Mouse (Mus musculus) left cerebral cortex, postnatal 10 days (tissue): ENCODE measurements around the gene Foxn2. TPM values are rescaled to one million over a fixed set of nuclear protein-coding genes. Genes with fewer than 3 reads are reported as not detected.
"Not testable (repeated sequence)": the region's sequence is repeated elsewhere in the genome, so short reads cannot be mapped to it uniquely, and the experiment has no call there.

Experiments
- DNase-seq, 2 experiments: peaks; one replicate each; pipeline ENCODE4 v3.0.0; 2021 to 2022; ENCODE audit warnings: low spot score in 2 of 2, mixed read lengths in 1 of 2; ENCODE audit errors: extremely low spot score in 1 of 2
- intact Hi-C: fragments of 180-260 bp; cut with DNase I; formaldehyde crosslinking; loops from one replicate; pipeline ENCODE4 v1.15.1; 2025
- total RNA-seq, 2 experiments: library from RNA; stranded (reverse); gene quantifications; 2 replicates each; pipeline ENCODE4 v1.2.3; 2021

Foxn2 gene
- 10 to 100 TPM in 1 of 2 experiments, 1 to 10 TPM in 1; 9.0 to 11.0 TPM for total RNA-seq

GRCm38 (mm10) chr17:88440285-88441000 is at the start of gene Foxn2:
Foxn2 (plus strand) TSS chr17:88440711.
- intact Hi-C loops = loop anchor here (2.0 to 5.0 kb wide), 3 partner anchors 52 to 184 kb away; no protein-coding TSS in a partner anchor
- peak; percentile 78 to 97 for DNase-seq

DNA sequence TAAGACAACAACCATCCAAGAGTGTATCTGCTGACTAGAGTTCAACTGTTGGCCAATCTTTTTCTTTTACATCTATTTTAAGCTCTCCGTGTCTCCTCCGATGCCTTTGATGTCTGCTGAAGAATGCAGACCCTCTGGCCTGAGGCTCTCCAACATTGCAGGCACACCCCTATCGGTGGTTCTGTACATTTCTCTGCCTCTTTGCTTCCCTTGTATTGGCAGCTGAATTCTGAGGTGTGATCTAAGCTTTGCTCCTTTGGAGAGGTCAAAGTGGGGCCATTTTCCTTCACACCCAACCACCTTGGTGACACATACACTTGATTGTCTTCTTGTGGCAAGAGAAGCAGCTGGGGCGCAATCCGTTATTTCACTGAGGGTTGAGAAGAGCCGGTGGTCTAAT is 43.0 kb upstream of the Foxn2 start:
- intact Hi-C loops = no loop called here
- DNase-seq = no peak

DNA sequence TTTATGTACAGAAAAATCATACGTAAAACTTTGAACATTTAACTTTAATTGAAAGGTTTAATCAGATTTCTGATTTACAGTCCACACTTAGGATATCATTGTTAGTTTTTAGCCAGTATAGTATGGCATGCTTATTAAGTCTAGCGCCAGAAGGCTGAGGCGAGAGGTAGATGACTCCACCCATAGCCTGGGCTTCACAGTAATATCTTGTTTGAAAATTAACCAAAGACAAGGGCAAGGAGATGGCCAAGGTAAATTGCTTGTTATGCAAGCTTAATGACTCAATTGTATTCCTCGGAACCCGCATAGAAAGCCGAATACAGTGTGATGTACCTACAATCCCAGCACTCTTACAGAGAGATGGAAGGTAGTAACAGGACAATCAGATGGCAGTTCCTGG is 42.4 kb upstream of the Foxn2 start:
- no peak for DNase-seq

GRCm38 (mm10) chr17:88398854-88399253 is 41.7 kb upstream of the Foxn2 start:
- DNase-seq = no peak
- intact Hi-C loops = no loop called here

More for the DNA sequence above, 42.4 kb upstream of the Foxn2 start:
- intact Hi-C loops = no loop called here

DNA sequence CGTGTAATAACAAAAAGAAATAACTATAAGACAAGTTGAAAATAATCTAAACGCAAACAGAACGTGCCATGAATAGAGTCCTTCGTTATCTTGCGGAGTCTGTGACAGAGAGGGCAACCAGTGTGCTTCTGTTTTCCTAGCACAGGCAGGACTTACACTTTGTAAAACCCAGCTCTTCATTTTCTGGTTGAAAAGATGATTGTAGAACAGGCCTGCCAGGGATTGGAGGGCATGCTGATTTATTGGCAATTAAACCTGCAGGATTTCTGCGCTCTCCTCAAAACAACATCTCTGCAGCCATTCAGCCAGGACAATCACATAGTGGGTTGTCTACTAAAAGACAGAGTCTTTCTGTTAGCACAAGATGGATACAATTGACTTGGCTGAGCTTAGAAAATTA is 40.4 kb upstream of the Foxn2 start:
- intact Hi-C loops = no loop called here
- no peak for DNase-seq

DNA sequence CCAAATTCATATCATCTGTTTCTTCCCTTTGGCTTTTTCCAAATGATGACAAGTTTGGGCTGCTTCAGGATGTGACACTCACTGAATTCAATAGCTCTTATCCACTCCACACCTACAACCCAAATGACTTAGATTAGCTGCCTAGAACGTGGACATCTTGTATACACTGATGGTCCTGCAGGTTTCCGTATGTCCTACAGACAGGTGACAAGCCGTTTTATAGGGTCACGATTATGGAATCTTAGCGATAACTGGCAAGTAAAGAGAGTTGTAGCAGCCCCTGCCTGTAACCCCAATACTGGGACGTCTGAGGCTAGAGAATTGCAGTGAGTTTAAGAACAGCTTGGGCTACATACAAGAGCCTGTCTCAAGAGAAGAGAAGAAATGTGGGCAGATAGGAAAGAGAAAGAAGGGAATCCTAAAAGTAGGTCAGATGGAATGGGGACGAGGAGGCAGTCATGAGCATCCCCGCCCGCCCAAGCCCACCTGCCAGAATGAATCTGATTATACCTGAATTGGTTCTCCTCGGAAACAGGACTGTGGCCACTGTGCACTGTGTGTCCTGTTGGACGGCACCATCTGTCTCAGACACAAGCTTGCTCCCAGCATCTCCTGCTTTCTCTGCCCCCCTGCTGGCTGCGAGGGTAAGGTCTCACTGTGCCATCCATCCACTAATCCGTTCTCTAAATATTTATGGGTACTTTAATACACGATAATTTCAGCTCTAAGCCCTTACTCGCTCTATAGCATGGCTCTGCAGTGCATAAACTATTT is 39.6 kb upstream of the Foxn2 start:
- intact Hi-C loops = no loop called here
- no peak for DNase-seq

- DNase-seq = no peak
- intact Hi-C loops = no loop called here
Measured at GRCm38 (mm10) chr17:88403269-88403668, 37.2 kb upstream of the Foxn2 start.

DNA sequence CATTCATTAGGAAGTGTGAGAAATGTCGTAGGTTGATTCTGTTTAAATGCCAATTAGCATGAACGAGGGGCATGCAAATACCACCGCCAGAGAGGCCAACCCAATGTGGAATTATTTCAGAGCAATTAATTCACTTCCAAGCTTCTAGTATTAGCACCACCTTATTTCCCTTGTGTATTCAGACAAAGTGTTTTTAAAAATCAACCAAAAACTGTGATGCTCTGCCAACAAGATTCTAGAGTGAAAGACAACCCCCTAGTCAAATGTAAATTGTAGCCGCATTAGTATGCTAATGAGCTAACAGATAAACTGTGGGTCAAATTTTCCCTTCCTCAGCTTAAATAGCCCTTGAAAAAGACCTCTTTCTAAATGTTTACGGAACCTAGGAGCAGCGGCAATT is 36.0 kb upstream of the Foxn2 start:
- intact Hi-C loops = no loop called here
- DNase-seq = no peak

DNA sequence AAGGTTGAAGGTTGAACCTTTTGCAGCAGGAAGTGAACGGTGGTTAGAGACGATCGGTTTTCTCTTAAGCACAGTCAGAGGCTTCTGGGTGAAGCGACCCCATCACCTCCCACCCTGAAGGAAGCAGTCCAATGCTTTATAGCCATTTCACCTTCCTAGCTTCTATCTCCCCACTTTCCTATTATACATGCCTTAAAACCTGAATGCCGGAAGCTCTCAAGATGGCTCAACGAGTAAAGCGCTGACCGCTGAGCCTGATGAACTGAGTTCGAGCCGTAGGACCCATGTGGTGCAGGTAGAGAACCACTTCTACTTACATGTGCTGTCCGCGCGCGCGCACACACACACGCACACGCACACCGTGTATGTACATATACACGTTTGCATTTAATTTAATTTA is 35.4 kb upstream of the Foxn2 start:
- DNase-seq = no peak
- intact Hi-C loops = no loop called here

DNA sequence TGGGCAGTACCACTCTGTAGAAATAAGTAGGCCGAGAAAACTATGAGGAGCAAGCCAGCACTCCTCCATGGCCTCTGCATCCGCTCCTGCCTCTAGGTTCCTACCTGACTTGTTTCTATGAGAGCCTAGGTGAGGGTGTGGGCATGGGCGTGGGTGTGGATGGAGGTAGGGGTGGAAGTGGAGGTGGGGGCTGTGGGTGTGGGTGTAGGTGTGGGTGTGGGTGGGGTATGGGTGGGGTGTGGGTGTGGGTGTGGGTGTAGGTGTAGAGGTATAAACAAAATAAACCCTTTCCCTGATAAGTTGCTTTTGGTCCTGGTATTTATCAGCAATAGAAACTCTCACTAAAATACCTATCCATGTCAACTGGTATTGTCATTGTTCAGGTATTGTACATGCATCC is 30.8 kb upstream of the Foxn2 start:
- DNase-seq = no peak
- intact Hi-C loops = no loop called here

DNA sequence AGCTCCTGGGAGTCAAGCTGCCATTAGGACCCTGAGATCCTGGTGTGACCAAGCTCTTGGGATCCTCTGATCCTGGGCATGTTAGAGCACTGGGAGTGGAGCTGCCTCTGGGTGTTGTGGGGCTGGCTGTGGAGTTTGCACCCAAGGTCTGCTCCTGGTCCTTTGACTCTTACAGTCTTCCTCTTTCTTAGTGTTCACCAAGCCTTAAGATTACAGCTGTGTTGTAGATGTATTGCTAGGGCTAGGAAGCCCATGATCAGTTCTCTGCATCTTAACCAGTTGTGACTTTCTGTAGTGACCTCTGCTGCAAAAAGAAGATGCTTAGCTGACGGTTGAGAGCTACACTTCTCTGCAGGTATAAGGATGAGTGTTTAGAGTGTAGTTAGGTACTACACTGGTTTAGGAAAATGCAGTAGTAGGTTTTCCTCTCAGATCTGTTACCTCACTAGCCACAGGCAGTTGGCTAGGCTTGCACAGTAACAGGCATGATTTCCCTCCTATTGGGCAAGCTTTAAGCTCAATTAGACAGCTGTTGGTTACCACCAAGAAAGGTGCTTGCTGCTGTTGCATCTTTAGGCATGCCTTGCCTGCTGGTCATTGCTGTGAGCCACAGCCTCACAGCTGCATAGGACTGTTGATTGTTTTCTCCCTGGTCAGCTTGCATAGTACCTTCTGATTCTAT is 27.2 kb upstream of the Foxn2 start:
- no peak for DNase-seq
- intact Hi-C loops = no loop called here

GRCm38 (mm10) chr17:88420426-88420825 is 20.1 kb upstream of the Foxn2 start:
- intact Hi-C loops = no loop called here

GRCm38 (mm10) chr17:88421246-88421645 is 19.3 kb upstream of the Foxn2 start:
- DNase-seq = no peak
- intact Hi-C loops = no loop called here

More at GRCm38 (mm10) chr17:88420426-88420825, 20.1 kb upstream of the Foxn2 start:
- no peak for DNase-seq

DNA sequence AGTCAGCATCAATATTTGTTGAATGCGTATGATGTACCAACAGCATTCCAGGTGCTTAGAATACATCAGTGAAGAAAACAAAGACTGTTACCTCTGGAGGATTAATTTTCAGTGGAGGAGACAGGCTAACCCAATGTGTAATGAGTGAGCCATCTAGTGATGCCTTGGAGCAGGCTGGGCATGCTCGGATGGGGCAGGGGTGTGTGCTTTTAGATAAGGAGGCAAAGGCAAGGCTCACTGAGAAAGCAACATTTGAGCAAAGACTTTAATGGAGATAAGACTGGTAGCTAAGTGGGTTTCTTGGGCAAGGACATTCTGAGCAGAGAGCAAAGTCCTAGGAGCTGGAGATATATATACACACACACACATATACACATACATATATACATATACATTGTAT is 9.8 kb upstream of the Foxn2 start:
- no peak for DNase-seq
- intact Hi-C loops = no loop called here

GRCm38 (mm10) chr17:88431486-88431885 is 9.0 kb upstream of the Foxn2 start:
- intact Hi-C loops = no loop called here

DNA sequence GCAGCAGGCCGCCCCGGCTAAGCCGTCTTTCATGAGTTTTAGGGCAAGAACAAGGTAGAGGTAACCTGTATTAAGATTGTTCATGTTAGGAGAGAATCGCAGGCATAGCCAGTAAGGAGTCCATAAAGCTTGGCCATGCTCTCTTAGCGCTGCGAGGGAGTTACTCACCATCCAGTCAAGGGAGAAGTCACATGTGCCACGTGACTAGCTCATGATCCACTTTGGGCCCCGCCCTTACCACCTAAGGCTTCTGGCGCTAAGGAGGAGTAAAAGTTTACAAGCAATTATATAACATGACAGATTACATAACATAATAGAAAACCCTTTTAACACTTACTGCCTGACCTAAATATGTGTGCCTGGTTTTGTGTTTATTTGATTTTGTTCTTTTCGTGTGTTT is 8.5 kb upstream of the Foxn2 start:
- DNase-seq = no peak
- intact Hi-C loops = no loop called here

More at GRCm38 (mm10) chr17:88431486-88431885, 9.0 kb upstream of the Foxn2 start:
- no peak for DNase-seq

- DNase-seq = no peak
- intact Hi-C loops = no loop called here
Measured at GRCm38 (mm10) chr17:88435322-88435721, 5.2 kb upstream of the Foxn2 start.

- intact Hi-C loops = no loop called here
- DNase-seq = no peak
Measured at GRCm38 (mm10) chr17:88436284-88436683, 4.2 kb upstream of the Foxn2 start.

GRCm38 (mm10) chr17:88436749-88437148 is 3.8 kb upstream of the Foxn2 start:
- DNase-seq, intact Hi-C loops: not testable (repeated sequence)

- intact Hi-C loops = no loop called here
- DNase-seq = no peak
Measured at GRCm38 (mm10) chr17:88437391-88437790, 3.1 kb upstream of the Foxn2 start.
